Mouse (Mus musculus) left cerebral cortex, postnatal 4 days (tissue): ENCODE measurements at regions not wholly inside any gene's neighbourhood (a gene's known extent, or its start where the extent isn't known, plus 50 kb on each side); places are given as distances from the start of the nearest gene placed in this dataset.

ENCODE experiments used
- DNase-seq: peaks from one replicate; pipeline ENCODE4 v3.0.0-alpha.2; 2022
- intact Hi-C: fragments of 180-260 bp; cut with DNase I; formaldehyde crosslinking; loops from one replicate; pipeline ENCODE4 v1.15.1; 2025

GRCm38 (mm10) chr1:122905331-122905730 is 1140.0 kb downstream of the Dpp10 start:
- intact Hi-C loops: no loop called here
- no peak for DNase-seq

- DNase-seq: no peak
- intact Hi-C loops: no loop called here
Measured at GRCm38 (mm10) chr1:122889100-122889499, 1156.3 kb downstream of the Dpp10 start.

- intact Hi-C loops: no loop called here
- DNase-seq: peak; percentile 13
Measured at GRCm38 (mm10) chr1:122858995-122859394, 1186.4 kb downstream of the Dpp10 start.
